ENCODE assay signal across 9 mouse cellular contexts in genomic region chr17:7284297-7284910, GRCm38 (mm10). TPM values are rescaled to one million over a fixed set of nuclear protein-coding genes. Genes with fewer than 3 reads are reported as not detected.
DNase-seq lines count a peak whose midpoint lies in the region; TF ChIP-seq lines count a peak whose summit lies in the region.
"Had no signal": no experiment of that assay in that cellular context is flagged by ENCODE, and none has a peak within 500 bp of the region (broad histone marks: within the 10 kb centered on the region; RNA-seq: fewer than 3 reads in every experiment).

No protein-coding gene starts in this region.

- TF ChIP-seq CTCF in brain, embryonic 14.5 days (IDR thresholded peaks at IDR 0.05; ENCODE audit: borderline replicate concordance, extremely low read depth, insufficient read depth, insufficient read length) = no peak

- DNase-seq in layer of hippocampus, adult 11-12 months (ENCODE audit: low spot score) = peak; percentile 46
- no peak for DNase-seq in layer of hippocampus, postnatal 14 days (ENCODE audit: low spot score in 2 of 2)
- peak; percentile 81 for DNase-seq in brain, embryonic 14.5 days (ENCODE audit: low read depth)
- DNase-seq in heart, postnatal 4 days = peak; percentile 79
- DNase-seq in lung, postnatal 10 days = peak; percentile 80
- DNase-seq in spleen, postnatal 10 days (ENCODE audit: low spot score in 2 of 2) = no peak
- no peak for DNase-seq in left cerebral cortex, adult 18-20 months (ENCODE audit: low spot score in 2 of 2)
- DNase-seq in left cerebral cortex, adult 8-10 months (ENCODE audit: low spot score in 2 of 2) = no peak

- no peak for TF ChIP-seq POLR2A in brain, embryonic 14.5 days (IDR thresholded peaks at IDR 0.05; ENCODE audit: borderline replicate concordance, extremely low read depth, insufficient read depth, insufficient read length, poor library complexity, severe bottlenecking)

RNA-seq across cellular contexts. Expression of gene Tcp10a, which starts 40.0 kb away (rescaled TPM):
- under 1 TPM in 1 of 2 experiments, not detected in 1; 0.16 TPM for total RNA-seq in layer of hippocampus, postnatal 14 days (2021)
- not detected in 2 replicates for polyA plus RNA-seq in brain, embryonic 14.5 days (2012; rRNA removed)
- total RNA-seq in heart, postnatal 4 days (2021) = not detected
- total RNA-seq in left cerebral cortex, adult 18-20 months (2021) = under 1 TPM; 0.16 to 0.23 TPM
- total RNA-seq in left cerebral cortex, adult 8-10 months (2022) = under 1 TPM in 1 of 4 experiments, not detected in 3; 0.27 TPM
- polyA plus RNA-seq: erythroblast, embryonic 14.5 days had no signal

Comparison
In these comparisons a context has a peak if more than half of its experiments do, and no peak if none do; other contexts are left out.
1. DNase-seq: peak in layer of hippocampus, adult 11-12 months (single experiment), brain, embryonic 14.5 days (single experiment), heart, postnatal 4 days (single experiment) and lung, postnatal 10 days (single experiment); none in layer of hippocampus, postnatal 14 days (0 of 2), spleen, postnatal 10 days (0 of 2), left cerebral cortex, adult 18-20 months (0 of 2) and left cerebral cortex, adult 8-10 months (0 of 2).